Mouse (Mus musculus): ENCODE results near the gene Tefm. TPM values are rescaled to one million over a fixed set of nuclear protein-coding genes. Genes with fewer than 3 reads are reported as not detected.

The Tefm gene
- polyA plus RNA-seq, 1 experiment from 2014 or later: 30.6 TPM

DNA sequence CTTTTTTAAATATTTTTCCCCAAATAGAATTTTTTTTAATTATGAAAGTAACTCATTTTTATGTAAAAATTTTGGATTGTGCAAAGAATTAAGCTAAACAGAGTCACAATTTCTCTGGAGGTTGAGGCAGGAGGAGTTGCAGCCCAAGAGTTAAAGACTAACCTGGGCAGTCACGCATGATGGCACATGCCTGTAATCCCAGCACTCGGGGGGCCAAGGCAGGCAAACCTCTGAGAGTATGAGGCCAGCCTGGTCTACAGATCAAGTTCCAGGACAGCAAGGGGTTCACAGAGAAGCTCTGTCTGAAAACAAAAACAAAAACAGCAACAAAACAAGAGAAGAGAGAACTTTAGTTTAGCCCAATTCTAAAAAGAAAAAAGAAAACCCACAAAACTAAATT lies 22.2 kb upstream of the Tefm start:
- DNase-seq (ENCODE audit: low spot score) (no peak), ATAC-seq (ENCODE audit: insufficient number of reproducible peaks, low FRiP score, low TSS enrichment, low read depth) (no peak)
- H3K4me3 ChIP-seq (ENCODE audit: low read depth, low read length): no peak overlapping the region
- H3K4me1 ChIP-seq (ENCODE audit: control insufficient read depth, insufficient read depth, low read length): no peaks in the 10 kb centered on the region
- H3K27me3 ChIP-seq (ENCODE audit: control insufficient read depth, insufficient read depth, low read length): no peaks in the 10 kb centered on the region
- H3K9ac ChIP-seq (ENCODE audit: low read length): no peak overlapping the region
- no peaks in the 10 kb centered on the region for H3K9me3 ChIP-seq (ENCODE audit: control insufficient read depth, low read length)
- H3K27ac ChIP-seq (replicated peaks; ENCODE audit: low read depth, low read length): no peak overlapping the region
- H3K36me3 ChIP-seq (ENCODE audit: control insufficient read depth, insufficient read depth, low read length): no peaks in the 10 kb centered on the region
- H3K4me2 ChIP-seq (ENCODE audit: low read depth, severe bottlenecking): no peak overlapping the region
- 62% methylated on average over 2 of the region's 2 CpGs for WGBS

DNA sequence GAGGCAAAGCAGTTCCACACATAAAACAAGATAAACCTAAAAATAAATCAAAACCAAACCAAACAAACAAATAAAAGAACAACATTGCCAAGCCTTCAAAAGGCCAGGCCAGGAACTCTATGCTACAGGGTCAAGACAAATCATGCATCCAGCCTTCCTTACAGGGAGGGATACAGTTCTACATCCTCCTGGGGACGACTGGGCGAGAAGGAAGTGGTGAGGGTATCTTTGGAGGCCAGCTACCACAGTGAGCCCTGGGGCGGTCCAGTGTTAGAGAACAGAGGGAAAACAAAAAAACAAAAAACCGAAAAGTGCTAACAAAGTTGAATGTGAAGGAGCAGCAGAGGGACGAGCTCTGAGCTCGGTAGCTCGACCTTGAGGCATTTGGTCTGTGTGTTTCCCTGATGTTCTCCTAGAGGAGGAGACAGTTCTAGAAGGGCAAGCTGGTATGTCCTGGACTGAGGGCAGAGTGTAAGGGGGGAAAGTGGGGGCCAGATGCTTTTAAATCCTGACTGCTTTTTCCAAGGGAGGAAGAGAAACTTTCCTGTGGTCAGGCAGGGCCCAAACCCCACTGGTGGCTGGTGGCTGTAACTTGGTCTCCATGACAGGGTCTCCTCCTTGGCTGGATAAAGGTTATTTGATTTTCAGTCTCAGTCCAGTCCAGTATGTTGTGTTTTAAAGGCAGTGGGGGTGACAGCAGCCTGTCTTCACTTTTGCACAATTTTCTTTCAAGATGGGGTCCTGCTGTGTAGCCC lies 21.6 kb upstream of the Tefm start:
- no peak overlapping the region for H3K4me2 ChIP-seq (ENCODE audit: low read depth, severe bottlenecking)
- H3K36me3 ChIP-seq (ENCODE audit: control insufficient read depth, insufficient read depth, low read length): no peaks in the 10 kb centered on the region
- no peaks in the 10 kb centered on the region for H3K4me1 ChIP-seq (ENCODE audit: control insufficient read depth, insufficient read depth, low read length)
- WGBS: 82% methylated on average over 7 of the region's 7 CpGs
- H3K27me3 ChIP-seq (ENCODE audit: control insufficient read depth, insufficient read depth, low read length): no peaks in the 10 kb centered on the region
- ATAC-seq (ENCODE audit: insufficient number of reproducible peaks, low FRiP score, low TSS enrichment, low read depth) (no peak), DNase-seq (ENCODE audit: low spot score) (no peak)
- H3K9me3 ChIP-seq (ENCODE audit: control insufficient read depth, low read length): no peaks in the 10 kb centered on the region
- H3K4me3 ChIP-seq (ENCODE audit: low read depth, low read length): no peak overlapping the region
- no peak overlapping the region for H3K27ac ChIP-seq (replicated peaks; ENCODE audit: low read depth, low read length)
- H3K9ac ChIP-seq (ENCODE audit: low read length): no peak overlapping the region

DNA sequence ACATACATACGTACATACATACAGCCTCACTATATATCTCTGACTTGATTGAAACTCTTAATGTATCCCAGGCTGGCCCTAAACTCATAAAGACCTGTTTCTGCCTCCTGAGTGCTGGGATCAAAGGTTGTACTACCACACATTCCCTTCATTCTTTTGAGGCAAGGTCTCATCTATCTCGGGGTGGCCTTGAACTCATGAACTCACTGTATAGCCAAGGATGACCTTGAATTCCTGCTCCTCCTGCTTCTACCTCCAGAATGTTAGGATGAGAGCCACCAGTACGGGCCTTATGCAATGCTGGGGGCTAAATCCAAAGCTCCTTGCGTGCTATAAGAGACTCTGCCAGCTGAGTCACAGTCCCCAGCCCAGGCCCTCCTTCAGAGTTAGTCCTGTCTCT lies 19.1 kb upstream of the Tefm start:
- no peaks in the 10 kb centered on the region; the same call in none of the 2 replicates for H3K27me3 ChIP-seq (ENCODE audit: control insufficient read depth, insufficient read depth, low read length)
- no peak overlapping the region for H3K4me3 ChIP-seq (ENCODE audit: low read depth, low read length)
- ATAC-seq (ENCODE audit: insufficient number of reproducible peaks, low FRiP score, low TSS enrichment, low read depth) (no peak), DNase-seq (ENCODE audit: low spot score) (no peak)
- H3K4me1 ChIP-seq (ENCODE audit: control insufficient read depth, insufficient read depth, low read length): no peaks in the 10 kb centered on the region
- WGBS: 83% methylated on average over 4 of the region's 4 CpGs
- no peak overlapping the region for H3K27ac ChIP-seq (replicated peaks; ENCODE audit: low read depth, low read length)
- no peaks in the 10 kb centered on the region for H3K9me3 ChIP-seq (ENCODE audit: control insufficient read depth, low read length)
- H3K36me3 ChIP-seq (ENCODE audit: control insufficient read depth, insufficient read depth, low read length): no peaks in the 10 kb centered on the region
- H3K9ac ChIP-seq (ENCODE audit: low read length): no peak overlapping the region
- H3K4me2 ChIP-seq (ENCODE audit: low read depth, severe bottlenecking): no peak overlapping the region

- Histone ChIP-seq H3K9ac (ENCODE audit: low read length) (no peak overlapping the region), H3K9me3 (ENCODE audit: control insufficient read depth, low read length) (no peaks in the 10 kb centered on the region), H3K27me3 (ENCODE audit: control insufficient read depth, insufficient read depth, low read length) (peaks cover 17% of the 10 kb centered on the region), H3K4me1 (ENCODE audit: control insufficient read depth, insufficient read depth, low read length) (0 out of 2 replicates have a peak, but pooled peaks cover 5% of the 10 kb centered on the region), H3K27ac (replicated peaks; ENCODE audit: low read depth, low read length) (no peak overlapping the region), H3K36me3 (ENCODE audit: control insufficient read depth, insufficient read depth, low read length) (no peaks in the 10 kb centered on the region), H3K4me2 (ENCODE audit: low read depth, severe bottlenecking) (no peak overlapping the region), H3K4me3 (ENCODE audit: low read depth, low read length) (no peak overlapping the region)
- ATAC-seq (ENCODE audit: insufficient number of reproducible peaks, low FRiP score, low TSS enrichment, low read depth): no peak
- no peak for DNase-seq (ENCODE audit: low spot score)
- WGBS: 84% methylated on average over 7 of the region's 7 CpGs
Observed at GRCm38 (mm10) chr11:80159018-80159417, 17.0 kb upstream of the Tefm start.

GRCm38 (mm10) chr11:80156841-80157240 lies 14.9 kb upstream of the Tefm start:
- Histone ChIP-seq H3K4me3 (ENCODE audit: low read depth, low read length) (no peak overlapping the region), H3K27me3 (ENCODE audit: control insufficient read depth, insufficient read depth, low read length) (peaks cover 28% of the 10 kb centered on the region), H3K4me2 (ENCODE audit: low read depth, severe bottlenecking) (no peak overlapping the region), H3K9ac (ENCODE audit: low read length) (no peak overlapping the region), H3K9me3 (ENCODE audit: control insufficient read depth, low read length) (no peaks in the 10 kb centered on the region), H3K4me1 (ENCODE audit: control insufficient read depth, insufficient read depth, low read length) (0 out of 2 replicates have a peak, but pooled peaks cover 7% of the 10 kb centered on the region), H3K27ac (replicated peaks; ENCODE audit: low read depth, low read length) (no peak overlapping the region), H3K36me3 (ENCODE audit: control insufficient read depth, insufficient read depth, low read length) (no peaks in the 10 kb centered on the region)
- ATAC-seq (ENCODE audit: insufficient number of reproducible peaks, low FRiP score, low TSS enrichment, low read depth) (no peak), DNase-seq (ENCODE audit: low spot score) (no peak)
- WGBS: 84% methylated on average over 4 of the region's 4 CpGs

GRCm38 (mm10) chr11:80155961-80156360 lies 14.0 kb upstream of the Tefm start:
- no peak for ATAC-seq (ENCODE audit: insufficient number of reproducible peaks, low FRiP score, low TSS enrichment, low read depth)
- Histone ChIP-seq H3K36me3 (ENCODE audit: control insufficient read depth, insufficient read depth, low read length) (no peaks in the 10 kb centered on the region), H3K9ac (ENCODE audit: low read length) (no peak overlapping the region), H3K4me1 (ENCODE audit: control insufficient read depth, insufficient read depth, low read length) (0 out of 2 replicates have a peak, but pooled peaks cover 7% of the 10 kb centered on the region), H3K4me2 (ENCODE audit: low read depth, severe bottlenecking) (no peak overlapping the region), H3K27me3 (ENCODE audit: control insufficient read depth, insufficient read depth, low read length) (peaks cover 28% of the 10 kb centered on the region), H3K9me3 (ENCODE audit: control insufficient read depth, low read length) (no peaks in the 10 kb centered on the region), H3K4me3 (ENCODE audit: low read depth, low read length) (no peak overlapping the region), H3K27ac (replicated peaks; ENCODE audit: low read depth, low read length) (no peak overlapping the region)
- no peak for DNase-seq (ENCODE audit: low spot score)
- 88% methylated on average over 4 of the region's 4 CpGs for WGBS

- H3K27me3 ChIP-seq (ENCODE audit: control insufficient read depth, insufficient read depth, low read length): peaks cover 28% of the 10 kb centered on the region
- ATAC-seq (ENCODE audit: insufficient number of reproducible peaks, low FRiP score, low TSS enrichment, low read depth) (no peak), DNase-seq (ENCODE audit: low spot score) (no peak)
- no peak overlapping the region for H3K4me2 ChIP-seq (ENCODE audit: low read depth, severe bottlenecking)
- no peaks in the 10 kb centered on the region for H3K9me3 ChIP-seq (ENCODE audit: control insufficient read depth, low read length)
- 0 out of 2 replicates have a peak, but pooled peaks cover 7% of the 10 kb centered on the region for H3K4me1 ChIP-seq (ENCODE audit: control insufficient read depth, insufficient read depth, low read length)
- 79% methylated on average over 8 of the region's 8 CpGs for WGBS
- no peaks in the 10 kb centered on the region for H3K36me3 ChIP-seq (ENCODE audit: control insufficient read depth, insufficient read depth, low read length)
- H3K4me3 ChIP-seq (ENCODE audit: low read depth, low read length): no peak overlapping the region
- H3K27ac ChIP-seq (replicated peaks; ENCODE audit: low read depth, low read length): no peak overlapping the region
- H3K9ac ChIP-seq (ENCODE audit: low read length): no peak overlapping the region
Observed at GRCm38 (mm10) chr11:80155541-80155940, 13.6 kb upstream of the Tefm start.

- peak overlapping the region; percentile 42 for H3K4me3 ChIP-seq (ENCODE audit: low read depth, low read length)
- peak overlapping the region; percentile 69 for H3K4me2 ChIP-seq (ENCODE audit: low read depth, severe bottlenecking)
- no peaks in the 10 kb centered on the region for H3K36me3 ChIP-seq (ENCODE audit: control insufficient read depth, insufficient read depth, low read length)
- H3K27me3 ChIP-seq (ENCODE audit: control insufficient read depth, insufficient read depth, low read length): peaks cover 28% of the 10 kb centered on the region
- 29% methylated on average over 25 of the region's 25 CpGs for WGBS
- no peak overlapping the region for H3K9ac ChIP-seq (ENCODE audit: low read length)
- DNase-seq (ENCODE audit: low spot score) (no peak), ATAC-seq (ENCODE audit: insufficient number of reproducible peaks, low FRiP score, low TSS enrichment, low read depth) (no peak)
- 0 out of 2 replicates have a peak, but pooled peaks cover 7% of the 10 kb centered on the region for H3K4me1 ChIP-seq (ENCODE audit: control insufficient read depth, insufficient read depth, low read length)
- H3K27ac ChIP-seq (replicated peaks; ENCODE audit: low read depth, low read length): no peak overlapping the region
- H3K9me3 ChIP-seq (ENCODE audit: control insufficient read depth, low read length): no peaks in the 10 kb centered on the region
Observed at GRCm38 (mm10) chr11:80154501-80154900, 12.5 kb upstream of the Tefm start.

All from limb, embryonic 11.5 days (tissue).